Mouse (Mus musculus) forebrain, postnatal 0 days (tissue): ENCODE measurements around the gene Stat6. TPM values are rescaled to one million over a fixed set of nuclear protein-coding genes. Genes with fewer than 3 reads are reported as not detected.

Experiments used
- ATAC-seq: fragments of 200-750 bp; cut with Nextera tagmentation; 2 replicates; pipeline ENCODE4 v1.8.0; 2017; ENCODE audit warnings: mild to moderate bottlenecking, moderate library complexity
- DNase-seq: peaks from one replicate; pipeline ENCODE4 v3.0.0-alpha.2; 2015
- H3K27ac ChIP-seq: fragments of 300-500 bp; sonication (generic); 2 replicates; pipeline ENCODE4 v1.5.1; 2014; ENCODE audit warnings: low read depth, mild to moderate bottlenecking, antibody characterized with exemption, low read length, moderate library complexity, mixed read lengths
- H3K27me3 ChIP-seq: fragments of 300-500 bp; sonication (generic); 2 replicates; pipeline ENCODE4 v1.6.1; 2014; ENCODE audit warnings: mild to moderate bottlenecking, low read length, mixed read lengths; ENCODE audit not compliant: insufficient read depth
- H3K36me3 ChIP-seq: fragments of 300-500 bp; sonication (generic); 2 replicates; pipeline ENCODE4 v1.6.1; 2014; ENCODE audit warnings: mild to moderate bottlenecking, moderate library complexity; ENCODE audit not compliant: insufficient read depth
- H3K4me1 ChIP-seq: fragments of 300-500 bp; sonication (generic); 2 replicates; pipeline ENCODE4 v1.6.1; 2014; ENCODE audit warnings: antibody characterized with exemption; ENCODE audit not compliant: insufficient read depth
- H3K4me2 ChIP-seq: fragments of 300-500 bp; sonication (generic); 2 replicates; pipeline ENCODE4 v1.6.1; 2014; ENCODE audit warnings: low read depth, mild to moderate bottlenecking, moderate library complexity
- H3K4me3 ChIP-seq: fragments of 300-500 bp; sonication (generic); 2 replicates; pipeline ENCODE4 v1.5.1; 2014; ENCODE audit warnings: low read depth, low read length, mixed read lengths
- H3K9ac ChIP-seq: fragments of 300-500 bp; sonication (generic); 2 replicates; pipeline ENCODE4 v1.6.1; 2014; ENCODE audit warnings: mild to moderate bottlenecking
- H3K9me3 ChIP-seq: fragments of 300-500 bp; sonication (generic); 2 replicates; pipeline ENCODE4 v1.6.1; 2016; ENCODE audit warnings: low read length
- CTCF ChIP-seq: sonication (generic); IDR thresholded peaks from 2 replicates; pipeline ENCODE4 v1.5.1; 2016; ENCODE audit warnings: antibody characterized with exemption, control low read depth, low read depth
- WGBS: fragments of 180-500 bp; shearing (Covaris S2); extraction: QIAGEN DNeasy Blood & Tissue Kit; methylation state at CpG from one replicate; pipeline ENCODE4 v1.1.7; 2014; 5-methylcytosine and 5-hydroxymethylcytosine counted together
- polyA plus RNA-seq: library from polyadenylated mRNA; unstranded; fragments of >200 nt; fragmentation: Nextera tagmentation; extraction: Ambion mirVana; gene quantifications from 2 replicates; pipeline ENCODE4 v1.2.1, GENCODE M21; 2015
- total RNA-seq: library from RNA; depleted of rRNA; stranded (reverse); fragments of >200 nt; gene quantifications from 2 replicates; pipeline ENCODE4 v1.2.3, GENCODE M21; 2014

The Stat6 gene
- total and polyA plus RNA-seq, 2 experiments from 2014 or later, result 4.3 to 5.4 TPM

GRCm38 (mm10) chr10:127666501-127667268, 23.9 kb downstream of the Stat6 start, which contains the start of gene Nemp1:
Nemp1 (plus strand) TSS chr10:127666901.
- 1% methylated on average over 64 of the region's 73 CpGs for WGBS
- H3K4me1 ChIP-seq, result peaks cover 20% of the 10 kb centered on the region
- H3K27ac ChIP-seq, result peak within 1 kb of the TSS; percentile 84
- no peaks in the 10 kb centered on the region for H3K36me3 ChIP-seq
- no peak for TF ChIP-seq CTCF
- peak within 1 kb of the TSS; percentile 62 for H3K9ac ChIP-seq
- H3K9me3 ChIP-seq, result no peaks in the 10 kb centered on the region
- peaks cover 25% of the 10 kb centered on the region for H3K27me3 ChIP-seq
- H3K4me2 ChIP-seq, result peak within 1 kb of the TSS; percentile 88
- peak within 1 kb of the TSS; percentile 66 for H3K4me3 ChIP-seq
- DNase-seq, result peak; percentile 68
- peak; percentile 63 for ATAC-seq

DNA sequence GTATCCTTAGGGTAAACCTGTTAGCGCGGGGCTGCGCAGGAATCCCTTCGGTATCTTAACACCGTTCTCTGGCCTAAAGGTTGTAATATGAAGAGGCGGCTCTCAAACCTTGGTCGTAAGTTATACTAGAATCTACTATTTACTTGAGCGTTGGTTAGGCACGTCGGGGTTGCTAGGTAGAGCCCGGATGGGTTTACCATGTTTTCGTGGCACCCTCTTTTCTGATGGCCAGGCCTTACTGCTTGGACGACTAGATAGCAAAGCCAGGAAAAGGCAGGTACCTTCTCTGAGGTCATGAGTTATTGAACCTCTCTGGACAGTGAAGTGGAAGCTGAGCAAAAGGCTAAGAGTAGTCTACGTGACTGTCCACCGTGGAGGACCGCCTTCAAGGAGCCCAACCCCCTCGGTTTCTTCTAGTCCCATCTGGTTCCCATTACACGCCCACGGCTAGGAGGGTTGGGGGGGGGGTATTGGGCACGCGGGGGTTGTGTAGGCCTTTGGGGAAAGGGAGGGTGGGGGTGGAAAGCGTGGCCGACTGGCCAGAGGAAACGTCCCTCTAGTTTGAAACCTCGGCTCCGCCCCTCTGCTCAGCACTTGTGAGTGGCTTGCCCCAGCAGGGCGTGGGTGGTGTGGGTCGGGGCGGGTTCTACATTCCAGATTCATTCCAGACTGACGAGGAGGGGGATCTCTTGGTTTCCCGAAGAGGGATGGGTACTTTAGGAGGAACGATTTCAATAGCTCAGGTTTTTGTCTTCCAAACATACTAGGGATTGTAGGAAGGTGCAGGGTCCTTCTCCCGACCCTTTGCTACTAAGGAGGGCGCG, 24.7 kb downstream of the Stat6 start:
- Histone ChIP-seq H3K9ac (peak overlapping the region; percentile 62), H3K9me3 (no peaks in the 10 kb centered on the region), H3K27ac (peak overlapping the region; percentile 84), H3K4me1 (peaks cover 20% of the 10 kb centered on the region), H3K4me3 (peak overlapping the region; percentile 66), H3K4me2 (peak overlapping the region; percentile 88), H3K27me3 (peaks cover 25% of the 10 kb centered on the region), H3K36me3 (no peaks in the 10 kb centered on the region)
- DNase-seq, result peak; percentile 62
- TF ChIP-seq CTCF, result no peak
- ATAC-seq, result peak; percentile 30
- WGBS, result 5% methylated on average over 35 of the region's 35 CpGs

DNA sequence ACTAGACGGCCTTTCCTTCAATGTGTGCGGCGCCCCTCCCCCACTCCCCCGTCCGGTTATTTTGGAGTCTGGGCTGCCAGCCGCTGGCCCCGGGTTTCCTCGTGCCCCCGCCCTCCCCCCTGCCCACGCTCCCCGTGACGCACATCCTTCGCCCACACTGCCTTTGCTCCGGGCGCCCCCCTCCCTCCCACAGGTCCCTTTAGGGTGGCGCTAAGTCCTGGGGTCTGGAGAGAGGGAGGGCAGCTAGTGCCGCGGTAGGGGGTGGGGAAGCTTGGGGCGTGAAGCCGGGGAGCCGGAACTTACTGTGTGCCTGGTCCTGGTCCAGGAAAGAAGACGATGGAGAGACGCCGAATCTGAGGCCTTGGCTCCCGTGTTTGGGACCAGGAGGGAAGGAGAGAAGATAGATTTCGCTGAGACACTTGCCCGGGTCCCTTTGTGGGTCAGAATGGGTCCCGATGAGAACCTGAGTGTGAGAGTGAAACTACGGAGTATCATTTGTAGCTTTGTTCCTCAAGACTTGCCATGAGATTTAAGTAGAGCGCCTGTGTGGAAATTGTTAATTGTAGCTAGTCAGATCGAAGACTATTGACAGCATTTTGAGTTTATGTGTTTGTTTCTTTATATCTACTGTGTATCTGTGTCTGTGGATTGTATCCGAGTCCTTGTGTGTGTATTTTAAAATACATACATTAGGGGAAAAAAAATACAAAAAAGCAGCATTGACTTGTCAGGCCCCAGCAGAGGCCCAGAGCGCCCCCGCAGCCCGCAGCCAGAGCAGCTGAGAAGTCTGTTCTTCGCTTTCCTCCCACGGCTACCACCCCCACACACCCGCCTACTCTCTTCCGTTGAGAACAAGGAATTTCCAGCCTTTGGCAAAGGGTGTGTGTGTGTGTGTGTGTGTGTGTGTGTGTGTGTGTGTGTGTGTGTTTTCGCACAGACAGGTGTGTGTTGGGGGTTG, 25.6 kb downstream of the Stat6 start, which contains the start of gene Nab2:
Nab2 (minus strand) TSS at position 476 of the 958 bp plus-strand sequence.
- WGBS, result 3% methylated on average over 37 of the region's 40 CpGs
- Histone ChIP-seq H3K27me3 (peaks cover 19% of the 10 kb centered on the region), H3K9me3 (no peaks in the 10 kb centered on the region), H3K27ac (peak within 1 kb of the TSS; percentile 84), H3K4me2 (peak within 1 kb of the TSS; percentile 88), H3K4me1 (peaks cover 20% of the 10 kb centered on the region), H3K36me3 (no peaks in the 10 kb centered on the region), H3K9ac (peak within 1 kb of the TSS; percentile 57), H3K4me3 (peak within 1 kb of the TSS; percentile 66)
- TF ChIP-seq CTCF, result 0 out of 2 replicates have a peak, but pooled peaks have one; percentile 31
- DNase-seq, result peak; percentile 75
- peak; percentile 58; the same call in 1 of the 2 replicates for ATAC-seq

- Histone ChIP-seq H3K9ac (peak overlapping the region; percentile 6; the same call in 1 of the 2 replicates), H3K36me3 (no peaks in the 10 kb centered on the region), H3K4me3 (no peak overlapping the region), H3K4me1 (peaks cover 20% of the 10 kb centered on the region), H3K27ac (no peak overlapping the region; the same call in 1 of the 2 replicates), H3K4me2 (peak overlapping the region; percentile 88), H3K9me3 (no peaks in the 10 kb centered on the region), H3K27me3 (peaks cover 13% of the 10 kb centered on the region; the same call in 1 of the 2 replicates)
- ATAC-seq (no peak), DNase-seq (peak; percentile 46)
- WGBS, result 23% methylated on average over 7 of the region's 7 CpGs
- TF ChIP-seq CTCF, result no peak
Measured at GRCm38 (mm10) chr10:127669170-127669569, 26.4 kb downstream of the Stat6 start.

- Histone ChIP-seq H3K9ac (no peak overlapping the region), H3K4me2 (no peak overlapping the region), H3K4me1 (peaks cover 20% of the 10 kb centered on the region), H3K27ac (no peak overlapping the region), H3K9me3 (no peaks in the 10 kb centered on the region), H3K36me3 (no peaks in the 10 kb centered on the region), H3K27me3 (0 out of 2 replicates have a peak, but pooled peaks cover 4% of the 10 kb centered on the region), H3K4me3 (no peak overlapping the region)
- no peak for DNase-seq
- 93% methylated on average over 2 of the region's 2 CpGs for WGBS
- ATAC-seq, result no peak
- no peak for TF ChIP-seq CTCF
Measured at GRCm38 (mm10) chr10:127670185-127670584, 27.4 kb downstream of the Stat6 start.

DNA sequence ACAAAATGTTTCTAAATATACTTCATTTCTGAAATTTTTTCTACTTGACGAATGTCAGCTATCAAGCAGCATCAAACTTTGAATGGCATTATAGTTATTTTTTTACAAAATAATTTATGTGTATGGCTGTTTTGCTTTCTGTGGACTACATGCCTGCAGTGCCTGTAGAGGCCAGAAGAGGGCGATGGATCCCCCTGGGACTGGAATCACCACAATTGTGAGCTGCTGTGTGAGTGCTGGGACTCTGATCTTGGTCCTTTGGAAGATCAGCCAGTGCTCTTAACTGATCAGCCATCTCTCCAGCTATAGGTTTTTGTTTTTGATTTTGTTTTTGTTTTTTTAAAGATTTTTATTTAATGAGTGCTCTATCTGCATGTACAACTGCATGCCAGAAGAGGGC, 28.5 kb downstream of the Stat6 start:
- DNase-seq (no peak), ATAC-seq (no peak)
- 39% methylated on average over 2 of the region's 2 CpGs for WGBS
- Histone ChIP-seq H3K9me3 (no peaks in the 10 kb centered on the region), H3K9ac (no peak overlapping the region), H3K27me3 (no peaks in the 10 kb centered on the region), H3K4me2 (no peak overlapping the region), H3K4me1 (peaks cover 20% of the 10 kb centered on the region), H3K27ac (no peak overlapping the region), H3K4me3 (no peak overlapping the region), H3K36me3 (no peaks in the 10 kb centered on the region)
- peak; percentile 55 for TF ChIP-seq CTCF
